Mouse (Mus musculus): Measurements from ENCODE around the gene Smarca1. TPM values are rescaled to one million over a fixed set of nuclear protein-coding genes. Genes with fewer than 3 reads are reported as not detected.

Smarca1 gene
- 22.6 and 23.2 TPM in 2 replicates for polyA plus RNA-seq (2014; fragmentation: Nextera tagmentation; extraction: Ambion mirVana)

DNA sequence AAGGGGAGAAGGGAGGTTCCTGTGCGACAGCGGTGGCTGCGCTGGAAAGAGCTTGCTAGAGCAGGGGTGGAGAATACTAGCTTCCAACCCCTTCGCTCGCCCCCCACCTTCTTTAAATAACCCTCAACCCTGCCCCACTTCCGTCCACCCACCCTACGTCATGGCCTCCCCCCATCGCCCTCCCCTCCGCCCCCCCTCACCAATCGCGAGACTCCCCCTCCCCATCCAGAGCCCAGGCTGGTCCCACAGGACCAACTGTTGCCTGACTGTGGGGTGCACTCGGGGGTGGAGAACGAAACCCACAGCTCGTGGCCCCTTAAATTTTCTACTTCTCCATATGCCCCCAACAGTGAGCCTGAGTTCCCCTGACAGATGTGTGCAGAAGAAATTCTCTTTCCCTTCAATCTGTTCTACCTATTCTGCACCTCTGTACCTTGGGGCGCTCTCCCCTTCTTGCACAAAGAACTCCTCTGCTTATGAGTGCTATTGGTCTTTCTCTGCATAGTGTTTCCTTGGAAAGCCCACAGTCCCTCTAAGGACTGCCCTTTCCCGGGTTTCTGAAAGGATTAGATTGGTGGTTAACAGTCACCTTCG, at the start of gene Smarca1:
Smarca1 (minus strand) TSS at position 544 of the 594 bp plus-strand sequence.
- H3K27ac ChIP-seq (ENCODE audit: low read depth, low read length), result no peak within 1 kb of the TSS
- DNase-seq (ENCODE audit: low spot score) (no peak), ATAC-seq (ENCODE audit: insufficient read depth, low FRiP score, low TSS enrichment) (peak; percentile 55)
- no peaks in the 10 kb centered on the region for H3K36me3 ChIP-seq (ENCODE audit: control insufficient read depth, insufficient read depth, low read length)
- no peaks in the 10 kb centered on the region for H3K9me3 ChIP-seq (ENCODE audit: control insufficient read depth, low read length)
- WGBS, result 21% methylated on average over 14 of the region's 17 CpGs
- no peaks in the 10 kb centered on the region for H3K4me1 ChIP-seq (ENCODE audit: control insufficient read depth, insufficient read depth, low read length)
- H3K27me3 ChIP-seq (ENCODE audit: control insufficient read depth, insufficient read depth, low read length), result no peaks in the 10 kb centered on the region
- peak within 1 kb of the TSS; percentile 57 for H3K9ac ChIP-seq (ENCODE audit: low read length)
- H3K4me3 ChIP-seq (ENCODE audit: low read depth, low read length), result peak within 1 kb of the TSS; percentile 53
- peak within 1 kb of the TSS; percentile 53 for H3K4me2 ChIP-seq (ENCODE audit: low read depth)

- Histone ChIP-seq H3K36me3 (ENCODE audit: control insufficient read depth, insufficient read depth, low read length) (no peaks in the 10 kb centered on the region), H3K4me3 (ENCODE audit: low read depth, low read length) (no peak overlapping the region), H3K9me3 (ENCODE audit: control insufficient read depth, low read length) (no peaks in the 10 kb centered on the region), H3K27ac (ENCODE audit: low read depth, low read length) (no peak overlapping the region), H3K4me1 (ENCODE audit: control insufficient read depth, insufficient read depth, low read length) (no peaks in the 10 kb centered on the region), H3K27me3 (ENCODE audit: control insufficient read depth, insufficient read depth, low read length) (no peaks in the 10 kb centered on the region), H3K9ac (ENCODE audit: low read length) (no peak overlapping the region), H3K4me2 (ENCODE audit: low read depth) (no peak overlapping the region)
- DNase-seq (ENCODE audit: low spot score) (peak; percentile 23), ATAC-seq (ENCODE audit: insufficient read depth, low FRiP score, low TSS enrichment) (no peak)
- 54% methylated on average over 2 of the region's 2 CpGs for WGBS
Measured at GRCm38 (mm10) chrX:47937740-47938139, 45.0 kb upstream of the Smarca1 start.

- Histone ChIP-seq H3K4me3 (ENCODE audit: low read depth, low read length) (no peak overlapping the region), H3K36me3 (ENCODE audit: control insufficient read depth, insufficient read depth, low read length) (no peaks in the 10 kb centered on the region), H3K9ac (ENCODE audit: low read length) (no peak overlapping the region), H3K4me2 (ENCODE audit: low read depth) (no peak overlapping the region), H3K4me1 (ENCODE audit: control insufficient read depth, insufficient read depth, low read length) (no peaks in the 10 kb centered on the region), H3K27me3 (ENCODE audit: control insufficient read depth, insufficient read depth, low read length) (no peaks in the 10 kb centered on the region), H3K9me3 (ENCODE audit: control insufficient read depth, low read length) (no peaks in the 10 kb centered on the region), H3K27ac (ENCODE audit: low read depth, low read length) (no peak overlapping the region)
- ATAC-seq (ENCODE audit: insufficient read depth, low FRiP score, low TSS enrichment) (no peak), DNase-seq (ENCODE audit: low spot score) (no peak)
- WGBS, result 81% methylated on average over 5 of the region's 5 CpGs
Measured at GRCm38 (mm10) chrX:47936885-47937284, 44.1 kb upstream of the Smarca1 start.

DNA sequence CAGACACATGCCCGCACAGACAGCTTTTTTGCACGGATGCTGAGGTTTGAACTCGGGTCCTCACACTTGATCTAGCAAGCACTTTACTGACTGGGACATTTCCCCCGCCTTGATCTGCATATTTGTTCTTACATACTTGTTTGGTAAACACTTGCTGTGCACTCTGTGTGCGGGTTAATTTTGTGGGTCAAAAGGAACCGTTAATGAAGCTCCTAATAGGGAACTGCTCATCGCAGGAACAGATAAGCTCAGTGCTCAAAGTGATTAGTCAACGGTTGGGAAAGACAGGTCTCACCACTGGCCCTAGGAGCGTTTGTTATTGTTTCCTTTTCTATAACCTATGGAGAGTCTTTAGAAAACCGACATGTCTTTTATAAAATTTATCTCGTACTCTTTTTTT, 41.6 kb upstream of the Smarca1 start:
- DNase-seq (ENCODE audit: low spot score) (no peak), ATAC-seq (ENCODE audit: insufficient read depth, low FRiP score, low TSS enrichment) (no peak)
- H3K36me3 ChIP-seq (ENCODE audit: control insufficient read depth, insufficient read depth, low read length), result no peaks in the 10 kb centered on the region
- H3K27me3 ChIP-seq (ENCODE audit: control insufficient read depth, insufficient read depth, low read length), result no peaks in the 10 kb centered on the region
- no peak overlapping the region for H3K27ac ChIP-seq (ENCODE audit: low read depth, low read length)
- no peak overlapping the region for H3K4me2 ChIP-seq (ENCODE audit: low read depth)
- no peak overlapping the region for H3K4me3 ChIP-seq (ENCODE audit: low read depth, low read length)
- no peaks in the 10 kb centered on the region for H3K4me1 ChIP-seq (ENCODE audit: control insufficient read depth, insufficient read depth, low read length)
- WGBS, result 90% methylated on average over 11 of the region's 11 CpGs
- no peaks in the 10 kb centered on the region for H3K9me3 ChIP-seq (ENCODE audit: control insufficient read depth, low read length)
- H3K9ac ChIP-seq (ENCODE audit: low read length), result no peak overlapping the region

- no peak for DNase-seq (ENCODE audit: low spot score)
- Histone ChIP-seq H3K9ac (ENCODE audit: low read length) (no peak overlapping the region), H3K27me3 (ENCODE audit: control insufficient read depth, insufficient read depth, low read length) (no peaks in the 10 kb centered on the region), H3K27ac (ENCODE audit: low read depth, low read length) (no peak overlapping the region), H3K4me2 (ENCODE audit: low read depth) (no peak overlapping the region), H3K4me3 (ENCODE audit: low read depth, low read length) (no peak overlapping the region), H3K4me1 (ENCODE audit: control insufficient read depth, insufficient read depth, low read length) (no peaks in the 10 kb centered on the region), H3K36me3 (ENCODE audit: control insufficient read depth, insufficient read depth, low read length) (no peaks in the 10 kb centered on the region), H3K9me3 (ENCODE audit: control insufficient read depth, low read length) (no peaks in the 10 kb centered on the region)
- WGBS, result 74% methylated on average over 3 of the region's 3 CpGs
- no peak for ATAC-seq (ENCODE audit: insufficient read depth, low FRiP score, low TSS enrichment)
Measured at GRCm38 (mm10) chrX:47930449-47930848, 37.7 kb upstream of the Smarca1 start.

DNA sequence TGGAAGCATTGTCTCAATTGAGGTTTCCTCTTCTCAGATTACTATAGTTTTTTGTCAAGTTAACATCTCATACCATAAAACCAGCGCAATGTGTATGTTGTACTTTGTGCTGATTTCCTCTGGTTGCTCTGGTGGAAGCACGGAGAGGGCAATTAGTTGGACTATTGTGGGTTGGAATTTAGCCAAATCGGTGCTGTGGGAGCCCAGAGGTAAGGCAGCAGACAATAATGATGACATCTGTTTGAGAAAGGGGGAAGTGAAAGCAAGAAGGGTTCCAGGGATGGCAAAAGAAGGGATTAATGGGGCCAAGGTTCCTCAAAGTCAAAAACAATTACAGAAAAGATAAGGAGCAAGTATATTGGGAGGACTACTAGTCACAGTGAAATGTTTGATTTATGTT, 35.2 kb upstream of the Smarca1 start:
- Histone ChIP-seq H3K9me3 (ENCODE audit: control insufficient read depth, low read length) (no peaks in the 10 kb centered on the region), H3K4me3 (ENCODE audit: low read depth, low read length) (no peak overlapping the region), H3K4me1 (ENCODE audit: control insufficient read depth, insufficient read depth, low read length) (no peaks in the 10 kb centered on the region), H3K9ac (ENCODE audit: low read length) (no peak overlapping the region), H3K4me2 (ENCODE audit: low read depth) (no peak overlapping the region), H3K36me3 (ENCODE audit: control insufficient read depth, insufficient read depth, low read length) (no peaks in the 10 kb centered on the region), H3K27me3 (ENCODE audit: control insufficient read depth, insufficient read depth, low read length) (no peaks in the 10 kb centered on the region), H3K27ac (ENCODE audit: low read depth, low read length) (no peak overlapping the region)
- DNase-seq (ENCODE audit: low spot score), result no peak
- 75% methylated on average over 3 of the region's 3 CpGs for WGBS
- no peak for ATAC-seq (ENCODE audit: insufficient read depth, low FRiP score, low TSS enrichment)

- WGBS, result 88% methylated on average over 5 of the region's 5 CpGs
- H3K4me1 ChIP-seq (ENCODE audit: control insufficient read depth, insufficient read depth, low read length), result no peaks in the 10 kb centered on the region
- no peak overlapping the region for H3K27ac ChIP-seq (ENCODE audit: low read depth, low read length)
- no peak overlapping the region for H3K4me2 ChIP-seq (ENCODE audit: low read depth)
- H3K36me3 ChIP-seq (ENCODE audit: control insufficient read depth, insufficient read depth, low read length), result no peaks in the 10 kb centered on the region
- ATAC-seq (ENCODE audit: insufficient read depth, low FRiP score, low TSS enrichment), result no peak
- H3K27me3 ChIP-seq (ENCODE audit: control insufficient read depth, insufficient read depth, low read length), result no peaks in the 10 kb centered on the region
- H3K9me3 ChIP-seq (ENCODE audit: control insufficient read depth, low read length), result no peaks in the 10 kb centered on the region
- H3K9ac ChIP-seq (ENCODE audit: low read length), result no peak overlapping the region
- no peak for DNase-seq (ENCODE audit: low spot score)
- H3K4me3 ChIP-seq (ENCODE audit: low read depth, low read length), result no peak overlapping the region
Measured at GRCm38 (mm10) chrX:47920541-47920940, 27.8 kb upstream of the Smarca1 start.

GRCm38 (mm10) chrX:47916831-47917230, 24.1 kb upstream of the Smarca1 start:
- Histone ChIP-seq H3K27me3 (ENCODE audit: control insufficient read depth, insufficient read depth, low read length) (no peaks in the 10 kb centered on the region), H3K27ac (ENCODE audit: low read depth, low read length) (no peak overlapping the region), H3K9ac (ENCODE audit: low read length) (no peak overlapping the region), H3K4me1 (ENCODE audit: control insufficient read depth, insufficient read depth, low read length) (no peaks in the 10 kb centered on the region), H3K9me3 (ENCODE audit: control insufficient read depth, low read length) (no peaks in the 10 kb centered on the region), H3K36me3 (ENCODE audit: control insufficient read depth, insufficient read depth, low read length) (no peaks in the 10 kb centered on the region), H3K4me2 (ENCODE audit: low read depth) (no peak overlapping the region), H3K4me3 (ENCODE audit: low read depth, low read length) (no peak overlapping the region)
- ATAC-seq (ENCODE audit: insufficient read depth, low FRiP score, low TSS enrichment) (no peak), DNase-seq (ENCODE audit: low spot score) (no peak)
- 91% methylated on average over 1 of the region's 1 CpGs for WGBS

DNA sequence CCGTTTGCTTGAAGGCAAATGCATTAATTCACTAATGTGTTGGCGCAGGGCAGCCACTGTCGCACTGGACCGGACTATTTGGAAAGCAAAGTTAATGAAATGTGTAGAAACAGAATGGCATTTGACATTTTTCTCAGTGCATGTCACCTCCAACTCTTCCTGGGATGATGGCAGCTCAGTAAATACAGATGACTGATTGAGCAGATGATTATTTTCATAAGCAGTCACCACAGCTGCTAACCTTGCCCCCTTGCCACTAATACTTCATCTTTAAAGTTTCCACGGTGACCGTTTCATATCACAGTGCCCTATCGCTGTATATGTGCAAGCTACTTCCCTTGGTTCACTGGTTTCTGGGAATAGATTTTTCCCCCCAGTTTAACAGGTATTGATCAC, 20.8 kb upstream of the Smarca1 start:
- no peak for ATAC-seq (ENCODE audit: insufficient read depth, low FRiP score, low TSS enrichment)
- H3K9ac ChIP-seq (ENCODE audit: low read length), result no peak overlapping the region
- H3K36me3 ChIP-seq (ENCODE audit: control insufficient read depth, insufficient read depth, low read length), result no peaks in the 10 kb centered on the region
- H3K4me2 ChIP-seq (ENCODE audit: low read depth), result no peak overlapping the region
- no peak overlapping the region for H3K27ac ChIP-seq (ENCODE audit: low read depth, low read length)
- H3K4me3 ChIP-seq (ENCODE audit: low read depth, low read length), result no peak overlapping the region
- DNase-seq (ENCODE audit: low spot score), result no peak
- no peaks in the 10 kb centered on the region for H3K27me3 ChIP-seq (ENCODE audit: control insufficient read depth, insufficient read depth, low read length)
- no peaks in the 10 kb centered on the region for H3K9me3 ChIP-seq (ENCODE audit: control insufficient read depth, low read length)
- H3K4me1 ChIP-seq (ENCODE audit: control insufficient read depth, insufficient read depth, low read length), result no peaks in the 10 kb centered on the region
- WGBS, result 85% methylated on average over 7 of the region's 7 CpGs
